Mouse (Mus musculus) adrenal gland, postnatal 14 days (tissue): Measurements from ENCODE around the gene H2-DMb2. TPM values are rescaled to one million over a fixed set of nuclear protein-coding genes. Genes with fewer than 3 reads are reported as not detected.
A peak's percentile ranks its signal among the peaks of the same experiment; 100 is the strongest.

ENCODE experiments used
- DNase-seq: peaks from one replicate; pipeline ENCODE4 v3.0.0; 2021; ENCODE audit warnings: mixed read lengths
- total RNA-seq: library from RNA; stranded (reverse); gene quantifications from 2 replicates; pipeline ENCODE4 v1.2.3, GENCODE M21; 2021

The H2-DMb2 gene
- total RNA-seq, 1 experiment from 2014 or later: 2.7 TPM

DNA sequence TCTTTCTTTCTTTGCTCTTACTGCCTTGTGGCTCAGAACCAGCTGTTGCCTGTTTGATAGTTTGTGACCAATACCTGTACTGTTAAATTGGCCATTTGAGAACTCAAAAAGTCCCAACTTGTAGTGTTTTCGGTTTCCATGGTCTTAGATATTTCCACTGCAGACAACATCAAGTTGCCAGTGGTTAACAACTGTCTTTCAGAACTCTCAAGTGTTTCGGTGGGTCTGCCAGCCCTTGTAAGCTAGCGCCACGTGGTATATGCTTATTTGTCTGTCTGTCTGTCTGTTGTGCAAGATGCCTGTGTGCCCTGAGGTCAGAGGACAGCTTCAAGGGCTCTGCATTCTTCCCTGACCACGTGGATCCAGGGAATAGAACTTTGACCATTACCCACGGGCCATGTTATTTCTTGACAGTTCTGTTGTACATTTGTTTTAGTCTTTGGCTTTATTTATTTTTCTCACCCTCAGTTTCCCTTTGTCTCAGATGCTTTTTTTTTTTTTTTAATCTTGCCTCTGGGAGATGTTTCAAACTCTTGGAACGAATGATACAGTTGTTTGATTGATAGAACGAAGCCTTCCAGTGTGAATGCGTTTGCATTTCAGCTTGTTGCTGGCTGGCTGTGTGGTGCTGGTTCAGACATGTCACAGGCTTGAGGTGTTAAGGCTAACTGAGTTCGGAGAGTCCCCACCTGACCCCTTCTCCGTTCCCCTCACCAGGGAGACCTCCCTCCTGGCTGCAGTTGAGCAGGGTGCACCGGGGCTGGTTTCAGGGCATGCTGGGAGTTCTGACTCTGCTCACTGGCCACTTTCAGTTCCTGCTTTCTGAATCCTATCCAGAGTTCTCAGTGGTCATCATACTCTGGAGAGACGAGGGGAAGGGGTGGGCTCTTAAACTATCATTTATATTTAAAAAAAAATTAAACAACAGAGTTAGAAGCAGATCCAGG is 37.1 kb downstream of the H2-DMb2 start:
- DNase-seq: no peak

DNA sequence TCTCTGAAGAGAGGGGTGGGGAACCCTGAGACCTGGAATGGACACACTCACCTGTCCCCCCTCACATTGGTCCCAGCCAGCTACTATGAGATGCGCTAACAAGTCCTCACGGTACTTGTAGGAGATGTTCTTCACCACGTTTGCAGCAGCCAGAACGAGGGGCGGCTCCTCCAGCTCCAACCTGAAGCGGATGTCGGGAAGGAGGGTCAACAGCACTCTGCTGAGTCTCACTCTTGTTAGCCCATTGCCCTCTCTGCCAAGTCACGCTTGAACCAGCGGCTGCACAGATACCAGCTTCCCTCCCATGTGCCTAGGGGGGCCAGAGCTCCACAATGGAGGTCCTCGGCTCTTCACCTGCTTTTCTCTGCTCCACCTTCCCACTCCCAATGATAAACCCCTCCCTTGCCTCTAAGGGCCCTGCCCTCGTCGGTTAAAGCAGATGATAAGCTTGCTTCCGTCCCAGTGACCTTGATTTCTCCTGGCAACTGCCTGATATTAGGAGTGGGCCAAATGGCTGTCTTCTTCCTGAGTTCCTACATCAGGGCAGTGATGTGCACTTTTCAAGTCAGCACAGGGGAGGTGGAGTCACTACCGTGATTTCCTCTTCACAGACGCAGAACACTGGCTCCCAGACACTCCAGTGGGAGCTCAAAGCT is 40.6 kb downstream of the H2-DMb2 start:
- no peak for DNase-seq

DNA sequence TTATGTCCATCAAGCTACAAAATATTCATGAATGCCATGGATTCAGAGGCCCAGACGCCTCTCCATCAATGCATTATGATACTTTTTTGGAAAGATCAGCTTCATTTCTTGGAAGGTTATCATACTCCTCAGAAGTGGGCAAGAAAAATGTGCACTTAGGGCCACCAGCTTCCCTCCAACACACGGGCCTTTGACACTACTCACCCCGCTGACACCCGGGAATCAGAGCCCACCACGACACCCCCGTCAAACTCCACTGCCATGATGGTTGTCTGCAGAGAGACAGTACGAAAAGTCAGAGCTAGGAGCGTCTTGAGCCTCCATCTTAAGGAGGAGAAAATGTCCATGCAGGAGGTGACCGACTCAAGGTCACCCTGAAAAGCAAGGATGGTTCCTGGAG is 42.4 kb downstream of the H2-DMb2 start:
- no peak for DNase-seq

DNA sequence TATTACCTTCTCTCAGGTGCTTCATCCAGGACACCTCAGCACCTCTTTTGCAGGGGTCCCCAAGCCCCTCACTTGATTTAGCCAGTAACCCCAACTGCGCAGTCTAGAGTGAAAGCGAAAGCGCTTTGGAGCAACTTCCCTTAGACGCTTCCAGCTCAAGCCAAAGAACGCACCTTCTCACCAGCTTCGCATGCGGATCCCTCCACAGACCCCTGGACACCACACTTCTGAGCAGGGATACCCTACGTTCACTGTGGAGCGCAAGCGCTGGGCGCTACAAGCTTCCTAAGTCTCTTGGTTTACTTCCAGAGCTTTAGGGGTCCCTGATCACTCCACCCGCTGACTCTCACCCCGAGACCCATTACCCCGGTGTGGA is 43.8 kb downstream of the H2-DMb2 start:
- peak; percentile 34 for DNase-seq

DNA sequence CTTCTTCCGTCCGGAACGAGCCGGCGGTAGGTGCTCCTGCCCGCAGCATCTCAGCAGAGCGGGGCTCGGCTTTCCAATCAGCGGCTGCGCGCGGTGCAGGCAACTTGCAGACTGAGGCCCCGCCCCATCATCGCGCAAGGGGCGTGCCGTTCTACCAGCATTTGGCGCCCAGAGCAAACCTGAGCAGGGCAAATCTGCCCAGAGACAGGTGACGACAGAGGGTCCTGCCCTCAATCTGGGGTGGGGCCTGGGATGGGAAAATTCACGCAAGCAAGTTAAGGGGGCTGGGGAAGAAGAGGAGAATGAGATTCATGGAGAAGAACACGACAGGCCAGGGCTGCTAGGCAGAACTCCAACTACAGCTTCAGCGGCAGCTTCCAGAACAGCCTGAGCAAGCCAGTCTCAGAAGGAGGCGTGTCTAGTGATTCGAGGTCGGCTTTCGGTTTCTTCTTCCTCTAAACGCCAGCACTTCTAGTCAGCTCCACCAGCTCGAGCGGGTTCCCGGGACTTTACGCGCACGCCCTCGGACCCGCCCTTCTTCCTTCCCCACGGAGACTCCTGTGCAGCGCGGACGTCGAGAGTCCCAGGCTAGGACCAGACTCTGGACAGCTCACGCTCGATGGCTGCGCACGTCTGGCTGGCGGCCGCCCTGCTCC is 44.3 kb downstream of the H2-DMb2 start, which contains the start of the genes Tap1 and Psmb9:
TSS of gene Tap1 (plus strand) at position 293 of the 656 bp plus-strand sequence.
TSS of gene Psmb9 (minus strand) at position 504 of the 656 bp plus-strand sequence.
- peak; percentile 99 for DNase-seq

DNA sequence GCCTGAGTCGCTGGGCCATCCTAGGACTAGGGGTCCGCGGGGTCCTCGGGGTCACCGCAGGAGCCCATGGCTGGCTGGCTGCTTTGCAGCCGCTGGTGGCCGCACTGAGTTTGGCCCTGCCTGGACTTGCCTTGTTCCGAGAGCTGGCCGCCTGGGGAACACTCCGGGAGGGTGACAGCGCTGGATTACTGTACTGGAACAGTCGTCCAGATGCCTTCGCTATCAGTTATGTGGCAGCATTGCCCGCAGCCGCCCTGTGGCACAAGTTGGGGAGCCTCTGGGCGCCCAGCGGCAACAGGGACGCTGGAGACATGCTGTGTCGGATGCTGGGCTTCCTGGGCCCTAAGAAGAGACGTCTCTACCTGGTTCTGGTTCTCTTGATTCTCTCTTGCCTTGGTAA is 44.9 kb downstream of the H2-DMb2 start:
- DNase-seq: peak; percentile 70

DNA sequence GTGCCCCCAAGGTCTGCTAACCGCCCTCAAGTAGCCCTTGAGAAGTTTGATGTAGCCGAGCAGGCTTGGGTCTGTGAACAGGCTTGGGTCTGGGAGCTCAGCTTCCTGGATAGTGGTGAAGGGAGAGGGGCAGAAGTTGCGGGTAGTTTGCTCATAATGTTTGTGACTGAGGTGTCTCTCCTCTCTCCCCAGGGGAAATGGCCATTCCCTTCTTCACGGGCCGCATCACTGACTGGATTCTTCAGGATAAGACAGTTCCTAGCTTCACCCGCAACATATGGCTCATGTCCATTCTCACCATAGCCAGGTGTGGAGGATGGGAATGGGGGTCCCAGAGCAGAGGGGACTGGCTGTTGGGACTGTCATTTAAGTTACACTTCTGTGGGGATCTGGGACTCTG is 45.9 kb downstream of the H2-DMb2 start:
- no peak for DNase-seq

DNA sequence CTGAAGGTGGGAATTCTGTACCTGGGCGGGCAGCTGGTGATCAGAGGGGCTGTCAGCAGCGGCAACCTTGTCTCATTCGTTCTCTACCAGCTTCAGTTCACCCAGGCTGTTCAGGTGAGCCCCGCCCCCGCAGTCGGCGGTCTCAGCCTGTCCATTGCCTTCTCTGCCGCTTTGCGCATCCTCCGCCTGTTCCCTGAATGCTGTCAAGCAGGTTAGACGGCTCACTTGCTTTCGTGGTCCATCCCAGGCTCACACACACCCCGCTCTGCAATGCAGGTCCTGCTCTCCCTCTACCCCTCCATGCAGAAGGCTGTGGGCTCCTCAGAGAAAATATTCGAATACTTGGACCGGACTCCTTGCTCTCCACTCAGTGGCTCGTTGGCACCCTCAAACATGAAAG is 49.7 kb downstream of the H2-DMb2 start:
- DNase-seq: no peak

DNA sequence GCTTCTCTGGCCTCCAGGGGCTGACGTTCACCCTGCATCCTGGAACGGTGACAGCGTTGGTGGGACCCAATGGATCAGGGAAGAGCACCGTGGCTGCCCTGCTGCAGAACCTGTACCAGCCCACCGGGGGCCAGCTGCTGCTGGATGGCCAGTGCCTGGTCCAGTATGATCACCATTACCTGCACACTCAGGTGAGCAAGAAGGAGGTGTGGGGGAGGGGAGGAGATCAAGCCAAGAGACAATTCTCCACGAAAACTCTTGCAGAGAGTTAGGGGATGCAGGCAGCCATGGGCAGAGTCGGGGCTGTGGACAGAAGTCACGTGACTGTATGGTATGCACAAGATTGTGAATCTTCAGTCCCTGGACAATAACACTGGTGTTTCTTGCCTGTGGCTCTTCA is 50.4 kb downstream of the H2-DMb2 start:
- DNase-seq: no peak

DNA sequence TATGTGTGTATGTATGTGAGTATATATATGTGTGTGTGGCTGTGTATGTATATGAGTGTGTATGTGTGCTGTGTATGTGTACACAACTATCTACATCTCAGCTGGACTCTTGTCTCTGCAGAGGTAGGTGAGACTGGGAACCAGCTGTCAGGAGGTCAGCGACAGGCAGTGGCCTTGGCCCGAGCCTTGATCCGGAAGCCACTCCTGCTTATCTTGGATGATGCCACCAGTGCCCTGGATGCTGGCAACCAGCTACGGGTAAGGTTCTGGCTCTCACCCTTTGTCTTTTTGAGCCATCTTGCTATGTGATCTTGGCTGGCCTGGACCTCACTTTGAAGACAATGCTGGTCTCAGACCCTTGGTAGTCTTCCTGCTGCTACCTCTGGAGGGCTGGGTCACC is 51.6 kb downstream of the H2-DMb2 start:
- no peak for DNase-seq

DNA sequence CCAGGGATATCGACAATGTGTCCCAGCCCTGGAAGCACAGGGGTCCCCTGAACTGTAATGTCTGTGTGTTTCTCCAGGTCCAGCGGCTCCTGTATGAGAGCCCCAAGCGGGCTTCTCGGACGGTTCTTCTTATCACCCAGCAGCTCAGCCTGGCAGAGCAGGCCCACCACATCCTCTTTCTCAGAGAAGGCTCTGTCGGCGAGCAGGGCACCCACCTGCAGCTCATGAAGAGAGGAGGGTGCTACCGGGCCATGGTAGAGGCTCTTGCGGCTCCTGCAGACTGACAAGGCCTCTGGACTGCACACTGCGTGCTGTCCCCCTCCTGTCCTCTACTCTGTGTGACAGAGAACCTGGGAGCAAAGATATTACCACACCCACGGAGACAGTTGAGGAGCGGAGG is 53.4 kb downstream of the H2-DMb2 start:
- no peak for DNase-seq

DNA sequence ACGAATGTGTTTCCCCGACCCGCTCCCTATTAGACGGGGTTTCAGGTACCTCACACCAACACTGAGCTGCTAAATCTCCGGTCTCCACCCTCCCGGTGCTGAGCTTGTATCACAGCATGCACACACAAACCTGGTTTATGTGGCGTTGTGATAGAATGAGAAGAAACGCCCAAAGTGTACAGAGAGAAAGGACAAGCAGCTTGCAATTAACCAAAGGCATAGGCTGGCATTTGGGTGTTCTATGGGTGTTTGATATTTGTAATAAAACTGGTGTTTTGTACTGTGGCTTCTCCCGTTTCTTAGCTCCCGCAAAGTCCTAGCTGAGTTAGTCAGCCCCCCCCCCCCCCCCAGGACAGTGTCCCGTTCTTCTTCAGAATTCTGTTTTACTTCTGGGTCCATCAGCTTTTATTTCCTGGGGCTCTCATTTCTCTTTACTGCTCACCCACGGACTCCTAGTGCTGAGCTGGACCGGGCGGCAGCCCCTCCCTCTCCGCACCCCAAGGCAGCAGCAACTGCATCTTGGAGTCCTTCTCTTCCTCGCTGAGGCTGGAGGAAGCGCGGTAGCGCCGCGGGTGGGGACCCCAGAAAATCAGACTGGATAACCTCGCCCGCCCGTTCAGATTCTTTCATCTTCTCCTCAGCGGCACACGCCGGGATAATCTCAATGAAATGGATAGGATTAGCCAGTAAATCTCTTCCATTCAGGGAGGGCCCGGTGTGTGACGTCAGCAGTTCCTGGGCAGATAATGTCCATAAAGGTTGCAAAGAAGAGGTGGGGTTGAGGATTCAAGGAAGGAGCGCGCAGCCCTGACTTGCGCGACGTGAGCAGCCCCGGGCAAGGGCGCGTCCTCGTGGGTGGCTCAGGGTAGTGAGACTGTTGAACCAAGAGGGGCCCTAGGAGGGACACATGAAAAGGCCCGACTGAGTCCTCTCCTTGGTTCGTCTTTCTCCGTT is 54.1 kb downstream of the H2-DMb2 start, which contains the start of gene Psmb8:
TSS of gene Psmb8 (plus strand) at position 781 of the 954 bp plus-strand sequence.
- peak; percentile 97 for DNase-seq

DNA sequence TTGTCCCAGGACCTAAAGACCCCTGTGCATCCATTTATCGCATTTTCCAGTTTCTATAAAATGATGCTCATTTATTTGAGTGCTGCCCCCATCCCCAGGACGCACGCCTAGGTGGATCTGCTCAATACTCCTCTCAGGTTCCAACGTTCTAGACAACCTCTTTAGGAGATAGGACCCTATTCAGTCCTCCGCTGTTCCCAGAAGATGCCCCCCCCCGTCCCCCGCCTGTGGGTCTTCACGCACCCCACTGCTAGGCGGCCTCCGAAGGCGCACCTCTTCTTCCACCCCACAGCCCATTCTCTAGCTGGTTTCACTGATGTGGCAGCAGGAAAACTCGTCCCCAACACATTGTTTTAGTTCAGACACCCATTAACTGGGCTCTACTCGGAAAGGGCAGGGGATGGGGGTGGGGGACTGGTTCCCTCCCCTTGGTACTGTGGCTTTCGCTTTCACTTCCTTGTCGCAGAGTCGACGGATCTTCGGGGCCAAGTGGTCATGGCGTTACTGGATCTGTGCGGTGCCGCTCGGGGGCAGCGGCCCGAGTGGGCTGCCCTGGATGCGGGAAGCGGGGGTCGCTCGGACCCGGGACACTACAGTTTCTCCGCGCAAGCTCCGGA is 54.9 kb downstream of the H2-DMb2 start:
- peak; percentile 82 for DNase-seq

DNA sequence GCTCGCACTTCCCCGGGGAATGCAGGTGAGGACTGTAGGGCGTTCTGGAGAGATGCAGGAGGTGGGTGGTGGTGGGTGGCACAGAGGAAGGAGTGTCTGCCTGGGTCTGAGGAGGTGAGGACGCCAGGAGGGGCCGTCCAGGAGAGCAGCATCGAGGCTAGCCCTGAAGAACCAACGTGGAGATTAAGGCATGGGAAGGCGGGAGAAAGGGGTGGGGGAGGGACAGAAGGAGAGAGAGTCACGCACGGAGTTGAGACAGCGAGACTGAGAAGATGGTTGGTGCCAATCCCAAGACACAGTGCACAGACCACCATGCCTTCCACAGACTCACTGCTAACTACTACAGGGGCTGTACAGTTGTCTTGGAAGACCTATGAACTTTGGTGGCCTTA is 55.4 kb downstream of the H2-DMb2 start:
- DNase-seq: no peak

DNA sequence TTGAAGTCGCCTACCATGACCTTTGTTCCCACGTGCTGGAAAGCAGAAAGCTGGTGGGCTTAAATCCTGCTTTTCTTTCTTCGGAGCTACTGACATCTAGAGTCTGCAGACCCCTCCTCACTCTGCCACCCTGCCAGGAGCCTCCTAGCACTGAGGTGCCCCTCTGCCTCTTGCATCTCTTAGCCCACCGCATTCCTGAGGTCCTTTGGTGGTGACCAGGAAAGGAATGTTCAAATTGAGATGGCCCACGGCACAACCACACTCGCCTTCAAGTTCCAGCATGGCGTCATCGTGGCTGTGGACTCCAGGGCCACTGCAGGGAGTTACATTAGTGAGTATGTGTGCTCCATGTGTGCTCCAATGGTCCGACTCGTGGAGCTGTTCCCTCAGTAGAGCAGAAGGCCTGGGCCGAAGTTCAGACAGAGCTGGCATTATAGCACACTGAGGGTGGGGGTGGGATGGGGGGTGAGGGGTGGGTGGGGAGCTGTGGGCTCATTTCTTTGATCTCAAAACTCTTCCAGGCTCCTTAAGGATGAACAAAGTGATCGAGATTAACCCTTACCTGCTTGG is 56.0 kb downstream of the H2-DMb2 start:
- no peak for DNase-seq

DNA sequence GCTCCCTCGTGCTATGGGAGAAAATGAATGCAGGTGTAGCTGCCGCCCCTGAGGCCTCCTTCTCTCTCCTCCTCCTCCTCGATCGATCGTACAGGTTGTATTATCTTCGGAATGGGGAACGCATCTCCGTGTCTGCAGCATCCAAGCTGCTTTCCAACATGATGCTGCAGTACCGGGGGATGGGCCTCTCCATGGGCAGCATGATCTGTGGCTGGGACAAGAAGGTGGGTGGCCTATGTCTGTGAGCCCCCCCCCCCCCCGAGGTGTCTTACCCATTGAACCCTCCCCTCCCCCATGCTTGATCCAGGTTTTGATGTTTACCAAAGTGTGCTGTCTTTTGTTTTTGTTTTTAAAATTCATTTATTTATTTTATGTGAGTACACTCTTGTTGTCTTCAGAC is 56.9 kb downstream of the H2-DMb2 start:
- no peak for DNase-seq

DNA sequence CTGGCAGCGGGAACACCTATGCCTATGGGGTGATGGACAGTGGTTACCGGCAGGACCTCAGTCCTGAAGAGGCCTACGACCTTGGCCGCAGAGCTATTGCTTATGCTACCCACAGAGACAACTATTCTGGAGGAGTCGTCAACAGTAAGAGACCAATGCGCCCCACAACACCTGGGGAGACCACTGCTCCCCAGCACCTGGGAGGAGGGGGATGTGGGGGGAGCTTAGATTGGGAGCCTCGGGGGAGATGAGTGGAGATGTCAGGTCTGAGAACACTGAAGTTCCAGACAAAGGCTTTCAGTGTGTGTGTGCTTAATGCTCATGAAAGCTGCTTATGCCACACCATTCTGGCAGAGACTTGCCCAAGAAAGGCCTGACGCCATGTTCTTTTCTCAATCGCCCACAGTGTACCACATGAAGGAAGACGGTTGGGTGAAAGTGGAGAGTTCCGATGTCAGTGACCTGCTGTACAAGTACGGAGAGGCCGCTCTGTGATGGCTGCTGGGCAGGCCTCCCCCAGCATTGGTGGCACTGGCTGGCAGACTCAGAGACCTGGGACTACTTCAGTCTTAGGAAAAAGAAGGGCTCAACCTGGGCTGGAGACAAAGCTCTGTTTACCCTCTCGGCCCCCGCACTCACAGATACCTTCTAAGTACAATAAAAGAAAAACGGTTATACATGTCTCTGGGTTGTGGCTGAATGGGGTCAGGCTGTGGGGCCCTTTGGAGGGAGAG is 57.8 kb downstream of the H2-DMb2 start:
- DNase-seq: no peak
